Mouse (Mus musculus) liver, embryonic 11.5 days (tissue): ENCODE results near the gene Ier5. TPM values are rescaled to one million over a fixed set of nuclear protein-coding genes. Genes with fewer than 3 reads are reported as not detected.

ENCODE experiments used
- ATAC-seq: fragments of 200-750 bp; cut with Nextera tagmentation; replicated peaks from 2 replicates; pipeline ENCODE4 v1.8.0; 2017; ENCODE audit warnings: moderate number of reproducible peaks, mild to moderate bottlenecking, moderate TSS enrichment, moderate library complexity; ENCODE audit not compliant: low FRiP score
- DNase-seq: peaks from one replicate; pipeline ENCODE4 v3.0.0-alpha.2; 2017; ENCODE audit warnings: low spot score
- H3K27ac ChIP-seq: fragments of 300-500 bp; sonication (generic); 2 replicates; pipeline ENCODE4 v1.5.1; 2014; ENCODE audit warnings: mild to moderate bottlenecking, low read depth, low read length, control low read depth
- H3K27me3 ChIP-seq: fragments of 300-500 bp; sonication (generic); replicated peaks from 2 replicates; pipeline ENCODE4 v1.6.1; 2014; ENCODE audit warnings: low read length, mixed read lengths; ENCODE audit not compliant: control insufficient read depth, insufficient read depth
- H3K36me3 ChIP-seq: fragments of 300-500 bp; sonication (generic); 2 replicates; pipeline ENCODE4 v1.6.1; 2014; ENCODE audit warnings: mild to moderate bottlenecking, low read length, moderate library complexity, mixed read lengths; ENCODE audit not compliant: control insufficient read depth, insufficient read depth
- H3K4me1 ChIP-seq: fragments of 300-500 bp; sonication (generic); replicated peaks from 2 replicates; pipeline ENCODE4 v1.6.1; 2014; ENCODE audit warnings: low read length, mixed read lengths; ENCODE audit not compliant: control insufficient read depth, insufficient read depth
- H3K4me2 ChIP-seq: fragments of 300-500 bp; sonication (generic); 2 replicates; pipeline ENCODE4 v1.6.1; 2014; ENCODE audit warnings: mild to moderate bottlenecking, control low read depth, moderate library complexity
- H3K4me3 ChIP-seq: fragments of 300-500 bp; sonication (generic); 2 replicates; pipeline ENCODE4 v1.5.1; 2014; ENCODE audit warnings: low read depth, low read length, control low read depth
- H3K9ac ChIP-seq: fragments of 300-500 bp; sonication (generic); 2 replicates; pipeline ENCODE4 v1.6.1; 2014; ENCODE audit warnings: low read depth, low read length, control low read depth
- H3K9me3 ChIP-seq: fragments of 300-500 bp; sonication (generic); 2 replicates; pipeline ENCODE4 v1.6.1; 2016; ENCODE audit warnings: low read length, inconsistent platforms, mixed read lengths; ENCODE audit not compliant: control insufficient read depth
- WGBS: fragments of 180-500 bp; shearing (Covaris S2); extraction: QIAGEN DNeasy Blood & Tissue Kit; methylation state at CpG from one replicate; pipeline ENCODE4 v1.1.7; 2014; 5-methylcytosine and 5-hydroxymethylcytosine counted together
- polyA plus RNA-seq: library from polyadenylated mRNA; unstranded; fragments of >200 nt; fragmentation: Nextera tagmentation; extraction: Ambion mirVana; gene quantifications from 2 replicates; pipeline ENCODE4 v1.2.1, GENCODE M21; 2014

Gene Ier5
- polyA plus RNA-seq, 1 experiment from 2014 or later, result 7.3 TPM

- no peaks in the 10 kb centered on the region for H3K4me1 ChIP-seq
- no peak overlapping the region for H3K4me2 ChIP-seq
- no peaks in the 10 kb centered on the region for H3K9me3 ChIP-seq
- 93% methylated on average over 5 of the region's 5 CpGs for WGBS
- no peaks in the 10 kb centered on the region for H3K27me3 ChIP-seq
- no peak for ATAC-seq
- no peaks in the 10 kb centered on the region for H3K36me3 ChIP-seq
- no peak for DNase-seq
- no peak overlapping the region for H3K9ac ChIP-seq
- H3K4me3 ChIP-seq, result no peak overlapping the region
- no peak overlapping the region for H3K27ac ChIP-seq
Measured at GRCm38 (mm10) chr1:155124397-155124796, 25.0 kb upstream of the Ier5 start.

DNA sequence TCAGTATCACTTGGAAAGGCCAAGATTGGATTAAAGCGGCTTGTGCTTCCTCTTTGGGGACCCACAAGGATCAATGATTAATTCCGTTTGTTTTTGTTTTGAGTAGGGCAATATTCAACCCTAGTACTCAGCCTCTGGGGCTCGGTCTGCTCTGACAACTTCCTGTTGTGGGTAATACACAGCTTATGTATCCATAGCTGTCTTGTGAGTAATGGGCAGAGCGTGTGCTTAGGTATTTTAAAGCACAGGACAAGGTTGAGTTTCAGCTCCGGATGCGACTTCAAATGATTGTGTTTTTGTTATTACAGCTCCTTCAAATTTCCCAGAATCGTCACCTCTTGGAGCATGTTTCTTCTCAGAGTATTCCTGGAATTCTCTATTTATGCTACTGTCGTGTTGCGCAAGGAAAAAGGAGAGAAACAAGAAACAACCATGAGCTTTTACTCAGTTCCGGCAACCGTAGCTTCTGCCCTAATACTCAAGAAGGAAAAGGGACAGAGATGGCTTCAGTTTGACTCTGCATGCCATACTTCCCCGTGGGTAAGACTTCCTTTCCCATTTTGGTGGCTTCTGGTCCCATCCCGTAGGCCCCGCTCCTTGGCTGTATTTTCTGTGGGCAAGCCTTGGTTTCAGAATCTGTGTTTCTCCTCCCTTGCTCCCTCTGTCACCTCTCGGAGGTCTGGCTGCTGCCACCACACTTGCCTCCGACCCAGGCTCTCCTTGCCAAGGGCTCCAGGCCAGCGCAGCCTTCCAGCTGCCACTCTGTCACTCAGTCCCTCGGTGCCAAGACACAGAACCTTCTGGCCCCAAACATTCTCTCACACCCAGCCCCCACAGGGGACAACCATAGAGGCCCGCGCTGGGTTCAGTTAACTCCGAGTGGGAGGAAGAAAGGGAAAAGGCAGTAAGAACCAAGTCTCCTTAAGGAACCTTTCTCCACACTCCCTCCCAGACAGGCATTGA, 22.8 kb upstream of the Ier5 start:
- no peak overlapping the region for H3K9ac ChIP-seq

GRCm38 (mm10) chr1:155119719-155120118, 20.3 kb upstream of the Ier5 start:
- whole genome bisulfite sequencing, result 58% methylated on average over 1 of the region's 1 CpGs
- ATAC-seq, result no peak

More for the DNA sequence above, 22.8 kb upstream of the Ier5 start:
- H3K9me3 ChIP-seq, result no peaks in the 10 kb centered on the region
- DNase-seq, result no peak
- WGBS, result 77% methylated on average over 21 of the region's 21 CpGs
- H3K4me1 ChIP-seq, result no peaks in the 10 kb centered on the region
- H3K27ac ChIP-seq, result no peak overlapping the region
- no peaks in the 10 kb centered on the region for H3K27me3 ChIP-seq
- ATAC-seq, result no peak
- no peak overlapping the region for H3K4me2 ChIP-seq
- no peak overlapping the region for H3K4me3 ChIP-seq
- H3K36me3 ChIP-seq, result no peaks in the 10 kb centered on the region

DNA sequence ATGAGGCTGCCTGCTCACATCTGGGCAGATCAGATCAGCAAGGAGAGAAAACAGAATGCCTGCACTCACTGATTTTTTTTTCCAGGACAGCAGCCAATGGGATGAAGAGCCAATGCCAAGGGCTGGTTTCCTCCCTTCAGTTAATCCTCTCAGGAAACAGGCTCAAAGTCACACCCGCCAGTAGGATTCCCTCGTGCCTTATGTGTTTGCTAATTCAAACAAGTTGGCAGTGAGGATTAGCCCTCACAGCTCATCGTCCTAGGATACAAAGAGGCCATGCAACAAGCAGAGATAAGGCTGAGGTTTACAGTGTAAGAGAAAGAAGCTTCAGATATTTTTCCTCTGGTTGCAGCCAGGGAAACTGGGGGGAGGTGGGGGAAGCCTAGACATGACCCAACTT, 14.5 kb upstream of the Ier5 start:
- Histone ChIP-seq H3K4me3 (no peak overlapping the region), H3K4me2 (no peak overlapping the region), H3K9me3 (no peaks in the 10 kb centered on the region), H3K4me1 (peaks cover 8% of the 10 kb centered on the region), H3K36me3 (no peaks in the 10 kb centered on the region), H3K27me3 (peaks cover 10% of the 10 kb centered on the region; the same call in 1 of the 2 replicates), H3K27ac (no peak overlapping the region), H3K9ac (no peak overlapping the region)
- WGBS, result 16% methylated on average over 3 of the region's 3 CpGs
- ATAC-seq, result no peak
- no peak for DNase-seq

More at GRCm38 (mm10) chr1:155119719-155120118, 20.3 kb upstream of the Ier5 start:
- DNase-seq, result no peak
- Histone ChIP-seq H3K9ac (no peak overlapping the region), H3K9me3 (no peaks in the 10 kb centered on the region), H3K4me1 (no peaks in the 10 kb centered on the region; the same call in 1 of the 2 replicates), H3K27ac (no peak overlapping the region), H3K4me3 (no peak overlapping the region), H3K36me3 (no peaks in the 10 kb centered on the region), H3K4me2 (no peak overlapping the region), H3K27me3 (peaks cover 5% of the 10 kb centered on the region; the same call in 1 of the 2 replicates)

DNA sequence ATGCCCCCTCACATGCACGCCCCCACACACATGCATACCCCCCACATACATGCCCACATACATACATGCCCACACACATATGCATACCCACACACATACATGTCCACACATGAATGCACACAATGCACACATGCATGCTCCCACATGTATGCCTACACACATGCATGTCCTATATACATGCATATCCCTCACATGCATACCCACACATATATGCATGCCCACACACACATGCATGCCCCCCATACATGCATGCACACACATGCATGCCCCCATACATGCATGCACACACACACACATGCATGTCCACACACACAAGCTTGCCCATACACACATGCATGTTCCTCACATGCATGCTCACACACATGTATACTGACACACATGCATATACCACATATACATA, 13.4 kb upstream of the Ier5 start:
- no peak overlapping the region for H3K4me2 ChIP-seq
- H3K4me1 ChIP-seq, result peaks cover 8% of the 10 kb centered on the region
- H3K36me3 ChIP-seq, result no peaks in the 10 kb centered on the region
- no peak overlapping the region for H3K27ac ChIP-seq
- WGBS, result 82% methylated on average over 1 of the region's 1 CpGs
- H3K9me3 ChIP-seq, result no peaks in the 10 kb centered on the region
- no peak overlapping the region for H3K4me3 ChIP-seq
- H3K9ac ChIP-seq, result no peak overlapping the region
- ATAC-seq, result no peak
- peaks cover 10% of the 10 kb centered on the region; the same call in 1 of the 2 replicates for H3K27me3 ChIP-seq
- DNase-seq, result no peak

GRCm38 (mm10) chr1:155112118-155112517, 12.7 kb upstream of the Ier5 start:
- no peaks in the 10 kb centered on the region for H3K9me3 ChIP-seq

DNA sequence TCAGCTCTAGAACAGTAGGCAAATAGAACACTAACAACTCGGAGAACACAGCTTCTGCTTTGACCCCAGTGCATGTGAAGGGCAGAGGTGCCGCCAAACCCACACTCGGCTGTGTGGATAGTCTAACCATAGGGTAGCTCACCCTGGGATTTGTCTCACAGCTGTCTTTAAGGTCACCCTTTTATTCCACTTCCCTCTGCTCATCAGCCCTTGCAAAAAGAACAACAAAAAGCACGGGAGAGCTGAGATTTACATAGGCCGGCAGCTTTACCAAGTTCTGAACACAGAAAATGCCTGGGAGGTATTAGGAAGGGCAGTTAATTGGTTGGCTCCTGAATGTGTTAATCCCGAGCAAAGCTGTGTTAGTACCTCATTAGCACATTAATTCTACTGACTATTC, 12.1 kb upstream of the Ier5 start:
- peaks cover 5% of the 10 kb centered on the region; the same call in 1 of the 2 replicates for H3K27me3 ChIP-seq
- H3K9ac ChIP-seq, result no peak overlapping the region
- no peak overlapping the region for H3K4me2 ChIP-seq
- no peaks in the 10 kb centered on the region for H3K36me3 ChIP-seq
- 43% methylated on average over 6 of the region's 6 CpGs for WGBS
- H3K4me1 ChIP-seq, result peaks cover 8% of the 10 kb centered on the region
- H3K4me3 ChIP-seq, result no peak overlapping the region
- no peak overlapping the region for H3K27ac ChIP-seq
- DNase-seq (no peak), ATAC-seq (no peak)
- no peaks in the 10 kb centered on the region for H3K9me3 ChIP-seq

More at GRCm38 (mm10) chr1:155112118-155112517, 12.7 kb upstream of the Ier5 start:
- Histone ChIP-seq H3K4me3 (no peak overlapping the region), H3K27me3 (peaks cover 10% of the 10 kb centered on the region; the same call in 1 of the 2 replicates), H3K9ac (no peak overlapping the region), H3K27ac (no peak overlapping the region), H3K4me2 (no peak overlapping the region), H3K4me1 (peaks cover 8% of the 10 kb centered on the region), H3K36me3 (no peaks in the 10 kb centered on the region)
- WGBS, result 47% methylated on average over 4 of the region's 4 CpGs
- no peak; the same call in 1 of the 2 replicates for ATAC-seq
- no peak for DNase-seq

DNA sequence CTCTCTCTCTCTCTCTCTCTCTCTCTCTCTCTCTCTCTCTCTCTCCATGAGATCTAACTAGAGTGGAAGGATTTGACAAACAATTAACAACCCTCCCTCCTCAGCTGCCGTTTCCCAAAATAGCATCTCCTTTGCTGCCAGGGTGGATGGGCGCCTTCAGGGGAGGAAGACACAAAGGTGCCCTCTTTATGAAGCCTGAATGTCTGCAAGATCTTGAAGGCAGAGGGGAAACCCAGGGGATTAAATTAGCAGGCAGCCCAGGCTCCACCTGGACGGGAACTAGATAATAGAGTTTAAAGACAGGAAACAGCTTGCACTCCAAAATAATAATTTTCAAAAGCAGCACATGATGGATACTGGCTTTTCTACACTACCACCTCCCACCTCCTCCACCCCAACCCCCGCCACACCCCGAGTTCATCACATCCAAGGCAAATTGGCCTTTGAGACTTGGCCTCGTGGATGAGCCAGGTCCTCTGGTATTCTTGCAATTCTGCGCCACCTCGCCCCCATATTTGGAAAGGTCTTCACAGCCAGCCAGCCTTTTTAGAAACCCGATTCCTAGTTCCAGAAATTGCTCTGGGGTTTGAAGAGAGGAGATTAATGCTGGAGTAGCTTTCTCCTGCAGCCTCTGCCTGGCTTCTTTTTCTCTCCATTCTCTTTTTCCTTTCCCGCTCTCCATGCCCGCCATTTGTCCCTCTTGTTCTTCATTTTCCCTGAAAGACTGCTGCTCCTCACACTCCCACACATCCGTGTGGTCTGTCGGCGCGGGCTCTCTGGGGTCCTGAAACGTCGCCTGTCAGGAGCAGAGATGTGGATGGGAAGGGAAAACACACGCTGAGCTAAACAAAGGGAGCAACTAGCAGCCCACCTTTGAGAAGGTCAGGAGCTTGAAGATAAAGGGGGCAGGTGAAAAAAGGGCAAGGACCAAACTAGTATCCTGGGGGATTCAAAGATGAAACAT, 10.2 kb upstream of the Ier5 start:
- Histone ChIP-seq H3K9ac (no peak overlapping the region), H3K27me3 (0 out of 2 replicates have a peak, but pooled peaks cover 5% of the 10 kb centered on the region), H3K27ac (no peak overlapping the region), H3K4me1 (peaks cover 8% of the 10 kb centered on the region), H3K4me2 (no peak overlapping the region), H3K36me3 (no peaks in the 10 kb centered on the region), H3K4me3 (no peak overlapping the region), H3K9me3 (no peaks in the 10 kb centered on the region)
- DNase-seq, result no peak
- WGBS, result 32% methylated on average over 18 of the region's 18 CpGs
- ATAC-seq, result no peak
